Mouse (Mus musculus): ENCODE measurements at regions not wholly inside any gene's neighbourhood (a gene's known extent, or its start where the extent isn't known, plus 50 kb on each side); places are given as distances from the start of the nearest gene placed in this dataset.
A peak's percentile ranks its signal among the peaks of the same experiment; 100 is the strongest.

GRCm38 (mm10) chr2:178680368-178680767, 250.0 kb downstream of the Cdh26 start:
- WGBS = 75% methylated on average over 3 of the region's 3 CpGs
- Histone ChIP-seq H3K27me3 (replicated peaks) (no peaks in the 10 kb centered on the region), H3K4me1 (peaks cover 25% of the 10 kb centered on the region; the same call in 1 of the 2 replicates), H3K9me3 (no peaks in the 10 kb centered on the region), H3K27ac (no peak overlapping the region), H3K36me3 (no peaks in the 10 kb centered on the region), H3K9ac (no peak overlapping the region), H3K4me2 (replicated peaks) (no peak overlapping the region), H3K4me3 (no peak overlapping the region)
- no peak for ATAC-seq (ENCODE audit: low FRiP score, low read depth)

DNA sequence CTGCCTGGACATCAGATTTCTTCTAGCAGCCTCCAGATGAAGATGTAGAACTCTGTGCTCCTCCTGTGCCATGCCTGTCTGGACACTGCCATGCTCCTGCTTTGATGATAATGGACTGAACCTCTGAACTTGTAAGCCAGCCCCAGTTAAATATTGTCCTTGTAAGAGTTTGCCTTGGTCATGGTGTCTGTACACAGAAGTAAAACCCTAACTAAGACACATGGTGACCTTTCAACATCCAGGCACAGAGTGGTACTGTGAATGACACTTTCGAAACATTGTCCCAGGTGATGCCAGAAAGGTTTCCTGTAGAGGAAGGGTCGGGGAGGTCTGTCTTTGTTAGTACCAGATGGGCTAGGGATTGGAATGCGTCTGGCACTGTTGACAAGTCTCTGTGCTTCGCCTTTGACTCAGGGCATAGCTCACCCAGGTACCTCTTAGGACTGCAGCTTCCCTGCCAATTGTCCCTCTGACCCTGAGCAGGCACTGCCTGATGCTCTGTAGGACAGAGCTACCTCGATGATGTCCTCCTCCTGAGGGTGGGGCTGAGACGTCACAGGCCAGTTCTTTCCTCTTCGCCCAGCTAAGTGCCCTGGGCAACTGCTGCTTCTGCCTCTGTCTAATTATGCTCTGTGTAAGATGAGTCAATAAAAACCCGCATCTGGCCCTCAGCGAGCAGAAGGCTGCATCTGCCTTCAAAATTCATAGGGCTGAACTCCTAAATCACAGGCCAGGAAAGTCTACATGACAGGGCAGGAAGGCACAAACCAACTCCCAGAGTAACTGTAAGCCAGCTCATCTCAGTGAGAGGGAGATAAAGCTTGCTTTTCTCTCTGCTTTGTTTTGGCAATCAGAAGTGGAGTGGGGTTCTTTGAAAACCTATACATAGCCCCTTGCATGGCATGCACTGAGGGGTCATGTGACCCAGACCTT, 254.0 kb downstream of the Cdh26 start:
- Histone ChIP-seq H3K27me3 (replicated peaks) (no peaks in the 10 kb centered on the region), H3K9me3 (no peaks in the 10 kb centered on the region), H3K9ac (no peak overlapping the region), H3K4me2 (replicated peaks) (no peak overlapping the region), H3K4me3 (no peak overlapping the region), H3K36me3 (no peaks in the 10 kb centered on the region), H3K4me1 (0 out of 2 replicates have a peak, but pooled peaks cover 10% of the 10 kb centered on the region), H3K27ac (no peak overlapping the region)
- ATAC-seq (ENCODE audit: low FRiP score, low read depth) = peak; percentile 48; the same call in 1 of the 2 replicates
- WGBS = 55% methylated on average over 9 of the region's 9 CpGs

- no peaks in the 10 kb centered on the region for H3K27me3 ChIP-seq (replicated peaks)
- no peak overlapping the region for H3K4me2 ChIP-seq (replicated peaks)
- H3K9ac ChIP-seq = no peak overlapping the region
- 87% methylated on average over 5 of the region's 5 CpGs for WGBS
- H3K4me1 ChIP-seq = 0 out of 2 replicates have a peak, but pooled peaks cover 10% of the 10 kb centered on the region
- H3K36me3 ChIP-seq = no peaks in the 10 kb centered on the region
- no peak overlapping the region for H3K4me3 ChIP-seq
- no peak for ATAC-seq (ENCODE audit: low FRiP score, low read depth)
- H3K9me3 ChIP-seq = no peaks in the 10 kb centered on the region
- no peak overlapping the region for H3K27ac ChIP-seq
These were observed 254.9 kb downstream of the Cdh26 start for GRCm38 (mm10) chr2:178685211-178685610.

DNA sequence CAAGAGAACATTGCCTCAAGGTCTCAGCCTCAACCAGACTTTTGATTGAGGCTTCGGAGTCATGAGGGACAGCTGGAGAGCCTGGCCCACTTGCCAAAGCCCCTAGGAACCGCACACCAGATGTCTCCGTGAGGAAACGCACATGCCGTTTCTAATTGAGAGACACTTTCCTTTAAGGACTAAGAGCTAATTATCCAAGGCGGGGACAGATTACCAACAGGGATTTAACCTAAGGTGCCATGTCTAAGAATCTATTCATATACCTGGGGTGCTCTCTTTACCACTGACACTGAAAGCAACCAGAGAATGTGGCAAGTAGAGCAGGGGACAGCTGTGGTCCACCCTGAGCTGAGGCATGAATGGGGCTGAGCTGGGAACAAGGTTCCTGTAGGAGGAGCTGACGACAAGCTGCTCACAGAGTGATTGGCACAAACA, 255.9 kb downstream of the Cdh26 start:
- H3K27ac ChIP-seq = no peak overlapping the region
- no peak for ATAC-seq (ENCODE audit: low FRiP score, low read depth)
- no peak overlapping the region for H3K9ac ChIP-seq
- 54% methylated on average over 7 of the region's 7 CpGs for WGBS
- 0 out of 2 replicates have a peak, but pooled peaks cover 10% of the 10 kb centered on the region for H3K4me1 ChIP-seq
- no peaks in the 10 kb centered on the region for H3K9me3 ChIP-seq
- H3K27me3 ChIP-seq (replicated peaks) = no peaks in the 10 kb centered on the region
- H3K4me2 ChIP-seq (replicated peaks) = no peak overlapping the region
- H3K36me3 ChIP-seq = no peaks in the 10 kb centered on the region
- H3K4me3 ChIP-seq = no peak overlapping the region

- Histone ChIP-seq H3K4me2 (replicated peaks) (no peak overlapping the region), H3K4me3 (no peak overlapping the region), H3K27me3 (replicated peaks) (no peaks in the 10 kb centered on the region), H3K36me3 (no peaks in the 10 kb centered on the region), H3K27ac (no peak overlapping the region), H3K4me1 (0 out of 2 replicates have a peak, but pooled peaks cover 10% of the 10 kb centered on the region), H3K9me3 (no peaks in the 10 kb centered on the region), H3K9ac (no peak overlapping the region)
- WGBS = 80% methylated on average over 6 of the region's 6 CpGs
- no peak for ATAC-seq (ENCODE audit: low FRiP score, low read depth)
These were observed 258.3 kb downstream of the Cdh26 start for GRCm38 (mm10) chr2:178688586-178688985.

GRCm38 (mm10) chr2:178691190-178691864, 261.0 kb downstream of the Cdh26 start:
- Histone ChIP-seq H3K9ac (no peak overlapping the region), H3K4me3 (no peak overlapping the region), H3K4me2 (replicated peaks) (no peak overlapping the region), H3K36me3 (no peaks in the 10 kb centered on the region), H3K4me1 (no peaks in the 10 kb centered on the region), H3K27ac (no peak overlapping the region), H3K27me3 (replicated peaks) (no peaks in the 10 kb centered on the region), H3K9me3 (no peaks in the 10 kb centered on the region)
- 75% methylated on average over 13 of the region's 13 CpGs for WGBS
- no peak for ATAC-seq (ENCODE audit: low FRiP score, low read depth)

DNA sequence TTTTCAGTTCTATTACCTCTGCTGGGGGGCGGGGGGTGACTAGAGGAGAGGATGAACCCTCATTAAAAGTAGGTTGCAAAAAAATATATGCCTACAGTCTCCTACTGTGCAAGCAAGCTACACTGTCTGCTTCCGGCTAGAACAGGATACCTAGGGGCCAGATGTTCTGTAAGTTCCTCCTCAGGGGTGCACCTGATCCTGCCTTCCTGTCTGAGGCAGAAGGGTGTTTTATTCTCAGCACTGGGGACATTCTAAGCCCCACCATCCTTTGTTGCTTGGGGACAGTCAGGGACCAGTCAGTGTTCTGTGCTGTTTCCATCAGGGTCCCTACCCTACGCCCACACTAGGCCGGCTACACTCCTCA, 261.5 kb downstream of the Cdh26 start:
- Histone ChIP-seq H3K4me1 (no peaks in the 10 kb centered on the region), H3K9me3 (no peaks in the 10 kb centered on the region), H3K4me2 (replicated peaks) (no peak overlapping the region), H3K27me3 (replicated peaks) (no peaks in the 10 kb centered on the region), H3K9ac (no peak overlapping the region), H3K4me3 (no peak overlapping the region), H3K27ac (no peak overlapping the region), H3K36me3 (no peaks in the 10 kb centered on the region)
- 89% methylated on average over 4 of the region's 4 CpGs for WGBS
- ATAC-seq (ENCODE audit: low FRiP score, low read depth) = no peak

DNA sequence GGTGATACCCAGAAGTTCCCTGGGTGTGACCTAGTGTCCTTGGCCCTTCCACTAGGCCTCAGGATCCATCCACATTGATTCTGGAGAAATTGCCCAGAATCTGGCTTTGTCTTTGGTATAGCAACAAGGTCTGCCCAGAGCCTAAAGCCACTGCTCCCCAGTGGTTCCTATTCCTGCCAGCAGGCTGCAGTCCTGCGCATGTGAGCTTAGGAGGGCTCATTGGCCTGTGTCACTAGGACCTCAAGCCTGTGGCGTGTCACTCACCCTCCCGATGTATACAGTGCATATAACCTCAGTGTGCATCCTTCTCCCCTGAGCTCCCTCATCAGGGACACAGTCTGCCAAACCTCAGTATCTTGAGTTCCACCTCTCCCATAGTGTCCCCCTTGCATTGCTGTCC, 261.9 kb downstream of the Cdh26 start:
- no peak overlapping the region for H3K4me2 ChIP-seq (replicated peaks)
- no peaks in the 10 kb centered on the region for H3K9me3 ChIP-seq
- no peak overlapping the region for H3K4me3 ChIP-seq
- no peaks in the 10 kb centered on the region for H3K4me1 ChIP-seq
- H3K9ac ChIP-seq = no peak overlapping the region
- no peak for ATAC-seq (ENCODE audit: low FRiP score, low read depth)
- H3K27ac ChIP-seq = no peak overlapping the region
- H3K36me3 ChIP-seq = no peaks in the 10 kb centered on the region
- no peaks in the 10 kb centered on the region for H3K27me3 ChIP-seq (replicated peaks)
- 86% methylated on average over 3 of the region's 3 CpGs for WGBS

DNA sequence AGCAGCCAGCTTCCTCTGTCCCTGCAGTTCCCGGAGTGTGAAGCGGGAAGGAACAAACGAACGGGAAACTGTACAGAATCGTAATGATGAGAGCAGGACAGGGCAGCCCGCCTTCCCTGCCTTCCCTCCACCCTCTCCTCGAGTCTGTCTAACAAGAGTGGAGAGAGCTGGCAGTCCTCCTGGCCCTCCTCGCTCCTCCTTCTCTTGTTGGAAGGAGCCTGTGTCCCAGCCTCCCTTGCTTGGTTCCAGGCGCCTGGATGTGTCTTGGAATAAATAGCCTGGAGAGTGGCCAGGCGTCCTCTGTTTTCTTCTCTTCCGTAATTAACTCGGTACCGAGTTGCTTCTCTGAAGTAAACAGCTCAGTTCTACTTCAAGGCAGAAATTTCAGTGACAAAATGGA, 268.3 kb downstream of the Cdh26 start:
- Histone ChIP-seq H3K36me3 (no peaks in the 10 kb centered on the region), H3K4me2 (replicated peaks) (no peak overlapping the region), H3K9me3 (no peaks in the 10 kb centered on the region), H3K4me3 (no peak overlapping the region), H3K9ac (no peak overlapping the region), H3K27ac (no peak overlapping the region), H3K4me1 (no peaks in the 10 kb centered on the region), H3K27me3 (replicated peaks) (no peaks in the 10 kb centered on the region)
- ATAC-seq (ENCODE audit: low FRiP score, low read depth) = no peak
- WGBS = 85% methylated on average over 13 of the region's 13 CpGs

GRCm38 (mm10) chr2:178700825-178701224, 270.5 kb downstream of the Cdh26 start:
- no peak overlapping the region for H3K4me3 ChIP-seq
- WGBS = 77% methylated on average over 3 of the region's 3 CpGs
- H3K9ac ChIP-seq = no peak overlapping the region
- no peaks in the 10 kb centered on the region for H3K4me1 ChIP-seq
- H3K4me2 ChIP-seq (replicated peaks) = no peak overlapping the region
- H3K27ac ChIP-seq = no peak overlapping the region
- no peaks in the 10 kb centered on the region for H3K27me3 ChIP-seq (replicated peaks)
- ATAC-seq (ENCODE audit: low FRiP score, low read depth) = no peak
- no peaks in the 10 kb centered on the region for H3K36me3 ChIP-seq
- no peaks in the 10 kb centered on the region for H3K9me3 ChIP-seq

DNA sequence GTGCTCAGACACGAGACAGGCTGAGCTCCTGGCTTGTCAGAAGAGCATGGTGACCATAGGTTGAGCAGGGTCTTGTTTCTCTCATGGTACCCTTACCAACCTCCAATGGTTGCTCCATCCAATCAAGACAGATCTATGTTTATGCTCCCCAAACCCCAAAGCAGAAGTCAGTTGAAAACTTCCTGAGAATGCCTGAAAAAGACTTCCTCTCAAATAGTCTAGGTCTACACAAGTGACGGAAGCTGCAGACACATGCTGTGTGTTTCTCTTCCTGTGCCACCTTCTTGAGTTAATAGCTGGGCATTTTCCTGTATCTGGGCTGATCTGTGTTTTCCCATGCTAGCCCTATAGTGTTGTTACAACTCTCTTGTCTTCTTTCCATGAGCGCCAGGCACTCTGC, 274.2 kb downstream of the Cdh26 start:
- Histone ChIP-seq H3K9ac (no peak overlapping the region), H3K4me3 (no peak overlapping the region), H3K9me3 (no peaks in the 10 kb centered on the region), H3K27ac (no peak overlapping the region), H3K27me3 (replicated peaks) (no peaks in the 10 kb centered on the region), H3K4me2 (replicated peaks) (no peak overlapping the region), H3K4me1 (no peaks in the 10 kb centered on the region), H3K36me3 (no peaks in the 10 kb centered on the region)
- WGBS = 88% methylated on average over 3 of the region's 3 CpGs
- no peak for ATAC-seq (ENCODE audit: low FRiP score, low read depth)

- no peaks in the 10 kb centered on the region for H3K27me3 ChIP-seq (replicated peaks)
- ATAC-seq (ENCODE audit: low FRiP score, low read depth) = no peak
- H3K27ac ChIP-seq = no peak overlapping the region
- no peaks in the 10 kb centered on the region for H3K36me3 ChIP-seq
- WGBS = 91% methylated on average over 2 of the region's 2 CpGs
- no peak overlapping the region for H3K4me3 ChIP-seq
- no peak overlapping the region for H3K9ac ChIP-seq
- no peaks in the 10 kb centered on the region for H3K4me1 ChIP-seq
- H3K4me2 ChIP-seq (replicated peaks) = no peak overlapping the region
- no peaks in the 10 kb centered on the region for H3K9me3 ChIP-seq
These were observed 278.3 kb downstream of the Cdh26 start for GRCm38 (mm10) chr2:178708649-178709048.
